Mouse (Mus musculus) cortical plate, adult 2 months (tissue): Measurements from ENCODE around the gene Ifna14. TPM values are rescaled to one million over a fixed set of nuclear protein-coding genes. Genes with fewer than 3 reads are reported as not detected.
"Not testable (repeated sequence)": the region's sequence is repeated elsewhere in the genome, so short reads cannot be mapped to it uniquely, and the experiment has no call there.

Source experiments
- H3K27ac ChIP-seq: fragments of 200-500 bp; 2 replicates; pipeline ENCODE4 v1.5.1; 2012; ENCODE audit warnings: low read length, control low read depth, inconsistent platforms; ENCODE audit not compliant: insufficient read depth
- H3K4me1 ChIP-seq: fragments of 200-500 bp; 2 replicates; pipeline ENCODE4 v1.6.1; 2011; ENCODE audit warnings: low read length; ENCODE audit not compliant: control insufficient read depth, insufficient read depth
- H3K4me3 ChIP-seq: fragments of 200-500 bp; 2 replicates; pipeline ENCODE4 v1.5.1; 2011; ENCODE audit warnings: mild to moderate bottlenecking, low read length, control low read depth; ENCODE audit not compliant: insufficient read depth
- CTCF ChIP-seq: fragments of 200-500 bp; IDR thresholded peaks from 2 replicates; pipeline ENCODE4 v1.5.1; 2011; ENCODE audit warnings: mild to moderate bottlenecking, control low read depth, low read length; ENCODE audit not compliant: insufficient read depth; ENCODE audit errors: extremely low read depth
- POLR2A ChIP-seq: fragments of 200-500 bp; IDR thresholded peaks from 2 replicates; pipeline ENCODE4 v1.6.1; 2011; ENCODE audit warnings: mild to moderate bottlenecking, low read length, control low read depth; ENCODE audit not compliant: insufficient read depth; ENCODE audit errors: extremely low read depth
- polyA plus RNA-seq: library from polyadenylated mRNA; depleted of rRNA; stranded (reverse); fragments of >200 nt; gene quantifications from 2 replicates; pipeline ENCODE4 v1.2.3, GENCODE M21; 2012; rRNA removed

Gene Ifna14
- not detected in 2 replicates for polyA plus RNA-seq

DNA sequence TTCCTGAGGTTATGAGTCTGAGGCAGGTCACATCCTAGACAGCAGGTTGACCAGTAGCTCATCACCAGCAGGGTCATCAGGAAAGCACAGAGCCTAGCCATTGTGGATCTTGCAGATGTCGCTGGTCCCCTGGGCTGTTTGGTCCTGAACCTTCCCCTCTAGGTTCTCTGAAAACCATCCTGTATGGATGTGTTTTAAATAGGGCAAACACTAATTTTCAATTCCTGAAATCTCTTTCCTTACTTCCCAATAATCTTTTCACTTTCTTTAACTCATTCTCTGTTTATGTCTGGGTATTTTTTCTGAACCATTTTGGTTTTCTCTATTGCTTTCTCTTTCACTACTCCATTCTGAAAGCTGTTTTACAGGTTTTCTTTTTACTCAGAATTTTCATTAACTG, at the start of gene Ifna14:
Gene Ifna14 (minus strand): TSS at position 101 of the 400 bp plus-strand sequence.
- no peak within 1 kb of the TSS for H3K27ac ChIP-seq
- no peak for TF ChIP-seq CTCF
- no peak for TF ChIP-seq POLR2A
- no peak within 1 kb of the TSS for H3K4me3 ChIP-seq
- H3K4me1 ChIP-seq = no peaks in the 10 kb centered on the region

DNA sequence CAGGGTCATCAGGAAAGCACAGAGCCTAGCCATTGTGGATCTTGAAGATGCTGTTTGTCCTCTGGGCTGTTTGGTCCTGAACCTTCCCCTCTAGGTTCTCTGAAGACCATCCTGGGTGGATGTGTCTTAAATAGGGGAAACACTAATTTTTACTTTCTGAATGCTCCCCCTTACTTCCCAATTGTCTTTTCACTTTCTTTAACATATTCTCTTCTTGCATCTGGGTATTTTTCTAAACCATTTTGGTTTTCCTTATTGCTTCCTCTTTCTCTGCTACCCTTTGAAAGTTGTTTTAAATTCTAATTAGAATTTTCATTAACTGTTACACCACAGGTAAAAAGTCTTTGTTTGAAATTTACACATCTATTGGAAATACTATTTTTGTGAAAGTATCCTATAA, 31.7 kb upstream of the Ifna14 start, which contains the start of gene Ifna12:
Gene Ifna12 (minus strand): TSS at position 101 of the 400 bp plus-strand sequence.
- no peak within 1 kb of the TSS for H3K27ac ChIP-seq
- TF ChIP-seq CTCF (no peak), POLR2A (no peak)
- no peaks in the 10 kb centered on the region for H3K4me1 ChIP-seq
- H3K4me3 ChIP-seq = no peak within 1 kb of the TSS

DNA sequence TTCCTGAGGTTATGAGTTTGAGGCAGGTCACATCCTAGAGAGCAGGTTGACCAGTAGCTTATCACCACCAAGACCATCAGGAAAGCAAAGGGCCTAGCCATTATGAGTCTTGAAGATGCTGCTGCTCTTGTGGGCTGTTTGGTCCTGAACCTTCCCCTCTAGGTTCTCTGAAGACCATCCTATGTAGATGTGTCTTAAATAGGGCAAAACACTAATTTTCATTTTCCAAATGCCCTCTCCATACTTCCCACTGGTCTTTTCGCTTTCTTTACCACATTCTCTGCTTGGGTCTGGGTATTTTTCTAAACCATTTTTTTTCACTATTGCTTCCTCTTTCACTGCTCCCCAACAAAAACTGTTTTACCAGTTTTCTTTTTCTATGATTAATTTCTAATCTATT, 20.7 kb upstream of the Ifna14 start, which contains the start of gene Ifna9:
Gene Ifna9 (minus strand): TSS at position 101 of the 400 bp plus-strand sequence.
- Histone ChIP-seq H3K4me1 (no peaks in the 10 kb centered on the region), H3K27ac (no peak within 1 kb of the TSS), H3K4me3 (no peak within 1 kb of the TSS)
- no peak for TF ChIP-seq POLR2A
- TF ChIP-seq CTCF = no peak

DNA sequence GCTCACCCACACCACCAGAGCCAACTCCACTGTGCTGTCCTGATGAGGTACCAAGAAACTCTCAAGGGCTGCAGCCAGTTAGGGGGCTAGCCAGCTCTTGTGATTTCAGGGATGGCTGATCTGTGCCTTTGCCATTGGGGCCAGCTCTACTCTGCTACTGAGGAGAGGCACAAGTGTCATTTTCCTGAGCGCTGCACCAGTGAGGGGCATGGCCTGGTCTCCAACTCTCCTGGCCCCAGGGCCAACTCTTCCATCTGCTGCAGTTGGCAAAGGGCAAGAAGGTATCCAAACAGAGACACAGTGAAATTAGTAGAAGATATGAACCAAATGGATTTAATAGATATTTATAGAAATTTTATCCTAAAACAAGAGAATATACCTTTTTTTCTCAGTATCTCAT, 9.8 kb downstream of the Ifna14 start:
- TF ChIP-seq CTCF (no peak), POLR2A (no peak)
- H3K4me1 ChIP-seq = no peaks in the 10 kb centered on the region
- H3K27ac ChIP-seq = no peak overlapping the region
- H3K4me3 ChIP-seq = no peak overlapping the region

DNA sequence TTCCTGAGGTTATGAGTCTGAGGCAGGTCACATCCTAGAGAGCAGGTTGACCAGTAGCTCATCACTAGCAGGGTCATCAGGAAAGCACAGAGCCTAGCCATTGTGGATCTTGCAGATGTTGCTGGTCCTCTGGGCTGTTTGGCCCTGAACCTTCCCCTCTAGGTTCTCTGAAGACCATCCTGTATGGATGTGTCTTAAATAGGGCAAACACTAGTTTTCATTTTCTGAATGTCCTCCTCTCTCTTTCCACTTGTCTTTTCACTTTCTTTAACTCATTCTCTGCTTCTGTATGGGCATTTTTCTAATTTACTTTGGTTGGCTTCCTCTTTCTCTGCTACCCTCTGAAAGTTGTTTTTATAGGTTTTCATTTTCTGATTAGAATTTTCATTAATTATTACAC, 13.5 kb downstream of the Ifna14 start, which contains the start of gene Ifna15:
Gene Ifna15 (minus strand): TSS at position 101 of the 400 bp plus-strand sequence.
- H3K4me1 ChIP-seq, H3K27ac ChIP-seq, H3K4me3 ChIP-seq: not testable (repeated sequence)

DNA sequence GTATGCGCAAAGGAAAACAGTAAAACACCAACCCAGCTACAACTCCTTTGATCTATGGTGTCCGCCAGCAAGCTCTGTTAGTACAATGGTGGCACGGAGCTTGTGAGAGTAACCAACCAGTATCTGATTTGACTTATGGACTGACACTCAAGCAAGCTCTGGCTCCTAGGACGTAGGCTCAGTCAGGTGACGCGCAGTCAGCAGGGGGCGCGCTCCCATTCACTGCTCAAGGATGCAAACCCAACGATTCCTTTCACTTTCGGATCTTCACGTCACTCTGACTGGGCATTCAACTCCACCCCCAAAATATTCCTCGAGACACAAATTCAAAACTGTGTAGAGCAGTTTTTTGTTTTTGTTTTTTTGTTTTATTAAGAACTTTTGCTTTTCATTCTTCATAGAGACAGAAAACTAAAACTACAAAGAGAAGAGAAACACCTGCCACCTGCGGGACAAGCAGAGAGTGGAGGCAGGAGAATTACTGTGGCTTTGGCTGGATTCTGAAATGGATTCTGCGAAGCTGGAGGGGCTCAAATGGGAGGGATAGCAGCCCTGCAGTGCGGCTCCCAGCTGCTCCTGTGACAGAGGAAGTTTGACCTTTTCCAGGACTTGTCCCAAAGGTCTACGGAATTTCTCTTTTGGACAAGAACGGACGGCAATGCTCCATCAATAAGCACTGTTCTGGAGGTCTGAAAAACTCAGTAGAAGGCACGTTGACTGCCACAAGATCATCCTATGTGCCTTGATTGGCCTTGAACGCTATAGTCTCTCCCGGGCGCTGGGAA, 21.2 kb downstream of the Ifna14 start:
- no peak overlapping the region for H3K27ac ChIP-seq
- no peak for TF ChIP-seq POLR2A
- peak; percentile 59 for TF ChIP-seq CTCF
- no peaks in the 10 kb centered on the region for H3K4me1 ChIP-seq
- H3K4me3 ChIP-seq = peak overlapping the region; percentile 28

DNA sequence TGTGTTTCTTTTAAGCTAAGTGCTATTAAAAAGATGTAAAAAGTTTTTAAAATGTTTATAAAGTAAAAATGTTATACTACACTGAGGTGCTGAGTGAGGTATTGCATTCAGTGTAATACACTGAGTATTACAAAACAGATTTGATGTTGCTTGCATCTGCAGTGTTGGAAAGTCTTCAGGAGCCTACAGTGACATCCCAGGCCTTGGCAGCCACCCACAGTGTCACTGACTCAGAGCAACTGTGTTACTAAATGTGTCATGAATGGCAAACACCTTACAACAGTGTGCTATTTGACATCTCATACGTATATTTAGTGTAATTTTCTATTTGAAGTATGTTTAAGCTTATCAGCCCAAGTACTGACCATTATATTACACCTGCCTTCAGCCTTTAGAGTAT, 23.6 kb downstream of the Ifna14 start:
- no peaks in the 10 kb centered on the region for H3K4me1 ChIP-seq
- TF ChIP-seq CTCF (no peak), POLR2A (no peak)
- no peak overlapping the region for H3K27ac ChIP-seq
- no peak overlapping the region for H3K4me3 ChIP-seq

DNA sequence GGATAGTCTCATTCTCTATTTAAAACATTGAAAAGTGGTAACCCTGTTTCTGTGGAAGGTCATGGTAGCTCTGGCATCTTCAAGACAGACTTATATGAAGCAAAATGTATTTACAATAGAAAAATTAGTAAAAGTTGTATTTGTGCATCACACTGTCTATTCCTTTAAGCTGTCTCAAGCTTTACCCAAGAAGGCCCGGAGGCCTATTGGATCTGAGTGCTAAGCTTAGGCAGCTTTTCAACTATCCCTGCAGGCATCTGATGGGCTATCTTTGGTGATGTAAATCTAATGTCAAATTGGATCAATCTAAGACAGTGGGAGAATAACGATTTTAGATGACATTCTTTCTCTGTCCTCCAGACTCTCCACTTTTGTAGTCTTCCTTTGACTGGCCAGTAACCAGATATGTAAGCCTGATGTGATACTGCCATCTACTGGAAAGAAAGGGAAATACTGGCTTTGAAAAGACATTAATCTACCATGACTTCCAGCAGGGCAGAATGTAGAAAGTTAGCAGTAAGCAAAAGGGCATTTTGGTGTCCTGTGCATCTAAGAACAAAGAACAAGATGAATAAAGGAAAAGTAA, 27.9 kb downstream of the Ifna14 start:
- Histone ChIP-seq H3K27ac (no peak overlapping the region), H3K4me1 (no peaks in the 10 kb centered on the region), H3K4me3 (no peak overlapping the region)
- TF ChIP-seq POLR2A (no peak), CTCF (peak; percentile 39)

DNA sequence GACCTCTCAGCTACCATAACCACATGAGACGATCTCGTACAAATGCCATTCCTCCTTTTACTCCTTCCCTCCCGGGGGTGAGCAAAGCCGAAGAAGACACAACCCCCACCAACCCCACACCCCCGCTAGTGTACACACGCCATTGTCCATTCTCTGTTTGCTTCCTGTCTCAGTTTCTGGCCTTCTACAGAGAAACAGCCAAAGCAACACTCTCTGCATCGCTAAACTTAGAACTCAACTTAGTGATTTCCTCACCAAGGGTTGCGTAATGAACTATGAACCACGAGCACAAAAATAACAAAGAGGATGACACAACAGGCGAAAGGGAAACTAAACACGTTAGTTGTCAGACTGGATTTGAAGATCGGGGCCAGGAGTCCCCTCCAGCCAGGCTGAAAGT, 34.3 kb downstream of the Ifna14 start:
- H3K27ac ChIP-seq = no peak overlapping the region
- no peaks in the 10 kb centered on the region for H3K4me1 ChIP-seq
- H3K4me3 ChIP-seq = no peak overlapping the region
- no peak for TF ChIP-seq CTCF
- TF ChIP-seq POLR2A = no peak

DNA sequence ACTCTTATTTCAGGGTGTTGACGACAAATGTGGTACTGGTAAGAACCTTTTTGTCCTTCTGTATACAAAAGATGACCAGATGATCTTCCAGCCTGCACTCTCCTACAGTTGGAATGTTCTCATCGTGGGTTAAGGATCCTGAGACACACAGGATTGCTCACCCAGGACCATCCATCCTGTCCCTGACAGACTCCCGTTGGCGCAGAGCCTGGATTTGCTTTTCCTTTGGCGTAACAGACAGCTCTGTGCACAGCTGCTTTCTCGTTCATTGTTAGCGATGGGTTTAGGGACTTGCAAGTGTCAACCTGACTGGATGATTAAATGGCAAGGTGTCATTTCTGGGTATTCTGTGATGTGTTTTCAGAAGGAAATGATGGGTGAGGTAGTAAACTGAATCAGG, 35.0 kb downstream of the Ifna14 start:
- Histone ChIP-seq H3K4me3 (no peak overlapping the region), H3K4me1 (no peaks in the 10 kb centered on the region), H3K27ac (no peak overlapping the region)
- TF ChIP-seq POLR2A (no peak), CTCF (no peak)
